Mouse (Mus musculus): ENCODE measurements around the gene Capn1. TPM values are rescaled to one million over a fixed set of nuclear protein-coding genes. Genes with fewer than 3 reads are reported as not detected.
A peak's percentile ranks its signal among the peaks of the same experiment; 100 is the strongest.

The Capn1 gene
- total RNA-seq, 2 experiments from 2014 or later = 20.8 to 23.1 TPM

DNA sequence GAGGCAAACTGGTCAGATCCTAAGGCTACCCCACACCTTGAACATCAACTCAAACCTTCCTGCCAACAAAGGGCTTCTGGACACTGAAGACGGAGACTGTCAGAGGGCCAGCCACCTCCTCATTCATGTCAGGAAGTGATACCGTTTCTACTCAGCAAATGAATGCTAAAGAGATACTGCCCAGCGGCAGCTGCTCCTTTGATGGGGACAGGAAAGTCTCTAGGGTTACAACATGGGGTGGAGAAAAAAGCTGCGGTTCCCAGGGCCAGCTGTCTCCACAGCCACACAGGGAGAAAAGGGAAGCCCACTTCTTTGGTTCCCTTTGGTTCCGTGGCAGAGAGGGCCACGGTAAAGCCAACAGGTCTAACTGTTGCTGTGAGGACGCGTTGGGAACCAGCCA, 71.6 kb downstream of the Capn1 start:
- intact Hi-C loops (cut with DNase I) = no loop called here
- TF ChIP-seq CTCF (IDR thresholded peaks at IDR 0.05) = no peak
- no peak for DNase-seq (ENCODE audit: extremely low spot score in 1 of 2, low spot score in 2 of 2)
- no peak overlapping the region for H3K4me3 ChIP-seq
- H3K27ac ChIP-seq = peak overlapping the region; percentile 36; the same call in 1 of the 2 replicates

- Histone ChIP-seq H3K4me3 (no peak overlapping the region), H3K27ac (no peak overlapping the region)
- intact Hi-C loops (cut with DNase I) = no loop called here
- no peak for DNase-seq (ENCODE audit: extremely low spot score in 1 of 2, low spot score in 2 of 2)
- TF ChIP-seq CTCF (IDR thresholded peaks at IDR 0.05) = no peak
Measured at GRCm38 (mm10) chr19:5943404-5943803, 72.3 kb downstream of the Capn1 start.

GRCm38 (mm10) chr19:5942581-5942980, 73.1 kb downstream of the Capn1 start:
- no peak for TF ChIP-seq CTCF (IDR thresholded peaks at IDR 0.05)
- no peak for DNase-seq (ENCODE audit: extremely low spot score in 1 of 2, low spot score in 2 of 2)
- intact Hi-C loops (cut with DNase I) = no loop called here
- no peak overlapping the region; the same call in 1 of the 2 replicates for H3K27ac ChIP-seq
- no peak overlapping the region for H3K4me3 ChIP-seq

DNA sequence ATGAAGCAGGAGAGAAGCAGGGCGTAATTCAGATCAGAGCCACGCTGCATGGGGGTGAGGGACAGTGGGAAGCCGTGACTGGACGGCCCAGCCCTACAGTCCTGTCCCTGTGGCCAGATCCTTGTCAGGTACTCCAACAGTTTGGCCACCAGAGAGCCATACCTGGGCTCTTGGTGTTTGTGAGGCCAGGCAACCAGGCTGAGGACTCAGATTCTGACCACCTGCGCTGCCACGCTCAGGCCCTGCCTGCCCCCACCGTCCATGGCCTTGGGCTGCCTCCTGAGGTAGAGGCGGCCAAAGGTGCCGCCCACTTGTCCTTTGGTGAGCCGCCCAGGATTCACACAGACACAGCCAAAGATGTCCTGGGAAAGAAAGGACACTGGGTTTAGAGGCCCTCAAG, 75.0 kb downstream of the Capn1 start:
- no peak overlapping the region for H3K4me3 ChIP-seq
- intact Hi-C loops (cut with DNase I) = no loop called here
- DNase-seq (ENCODE audit: extremely low spot score in 1 of 2, low spot score in 2 of 2) = no peak
- TF ChIP-seq CTCF (IDR thresholded peaks at IDR 0.05) = no peak
- no peak overlapping the region for H3K27ac ChIP-seq

- H3K27ac ChIP-seq = no peak overlapping the region
- no peak for TF ChIP-seq CTCF (IDR thresholded peaks at IDR 0.05)
- DNase-seq (ENCODE audit: extremely low spot score in 1 of 2, low spot score in 2 of 2) = no peak
- no peak overlapping the region for H3K4me3 ChIP-seq
- intact Hi-C loops (cut with DNase I) = no loop called here
Measured at GRCm38 (mm10) chr19:5940173-5940572, 75.5 kb downstream of the Capn1 start.

GRCm38 (mm10) chr19:5939715-5940114, 76.0 kb downstream of the Capn1 start:
- no peak overlapping the region for H3K4me3 ChIP-seq
- no peak overlapping the region for H3K27ac ChIP-seq
- DNase-seq (ENCODE audit: extremely low spot score in 1 of 2, low spot score in 2 of 2) = no peak
- intact Hi-C loops (cut with DNase I) = no loop called here
- TF ChIP-seq CTCF (IDR thresholded peaks at IDR 0.05) = no peak

Small RNAs within 50 kb of the gene (microRNA-seq; reads per million reads assigned to microRNA genes)
- gene Mir6988 = 2.2 to 2.7 reads per million in 2 experiments

Other genes starting within 250 kb of the Capn1 start
- gene Scyl1, start 244.5 kb downstream of the Capn1 start, total RNA-seq (2021) = 10 to 100 TPM; 92.0 to 98.0 TPM
- gene Frmd8, start 140.6 kb downstream of the Capn1 start, total RNA-seq (2021) = 10 to 100 TPM; 10.1 to 13.4 TPM
- gene Slc25a45, start 138.1 kb downstream of the Capn1 start, total RNA-seq (2021) = 1 to 10 TPM; 2.5 to 2.7 TPM
- 1 to 10 TPM; 4.3 to 4.7 TPM for gene Tigd3, start 121.7 kb downstream of the Capn1 start, total RNA-seq (2021)
- 100 to 1,000 TPM in 1 of 2 experiments, 10 to 100 TPM in 1; 94.8 to 100 TPM for gene Dpf2, start 102.9 kb downstream of the Capn1 start, total RNA-seq (2021)
- gene Cdc42ep2, start 91.1 kb downstream of the Capn1 start, total RNA-seq (2021) = 1 to 10 TPM; 4.7 to 4.9 TPM
- gene Pola2, start 51.7 kb downstream of the Capn1 start, total RNA-seq (2021) = 1 to 10 TPM; 5.0 to 6.4 TPM
- not detected for gene Slc22a20, start 29.8 kb downstream of the Capn1 start, total RNA-seq (2021)
- 10 to 100 TPM; 45.7 to 45.8 TPM for gene Syvn1, start 30.7 kb upstream of the Capn1 start, total RNA-seq (2021)
- gene Mrpl49, start 41.9 kb upstream of the Capn1 start, total RNA-seq (2021) = 10 to 100 TPM; 40.9 to 41.3 TPM
- 100 to 1,000 TPM; 663 to 678 TPM for gene Fau, start 41.9 kb upstream of the Capn1 start, total RNA-seq (2021)
- 10 to 100 TPM; 33.9 to 39.1 TPM for gene Znhit2, start 45.3 kb upstream of the Capn1 start, total RNA-seq (2021)
- gene Tm7sf2, start 52.5 kb upstream of the Capn1 start, total RNA-seq (2021) = 10 to 100 TPM; 26.9 to 30.4 TPM
- gene Vps51, start 61.3 kb upstream of the Capn1 start, total RNA-seq (2021) = 100 to 1,000 TPM in 1 of 2 experiments, 10 to 100 TPM in 1; 85.3 to 101 TPM
- not detected for gene Tmem262, start 64.1 kb upstream of the Capn1 start, total RNA-seq (2021)
- gene Gm28374, start 66.4 kb upstream of the Capn1 start, total RNA-seq (2021) = under 1 TPM in 1 of 2 experiments, not detected in 1; 0.54 TPM
- gene Zfpl1, start 69.1 kb upstream of the Capn1 start, total RNA-seq (2021) = 10 to 100 TPM; 41.8 to 45.8 TPM
- gene Cdca5, start 69.1 kb upstream of the Capn1 start, total RNA-seq (2021) = not detected
- gene AC131692.1, start 78.5 kb upstream of the Capn1 start, total RNA-seq (2021) = not detected
- gene Naaladl1, start 89.9 kb upstream of the Capn1 start, total RNA-seq (2021) = not detected
- 10 to 100 TPM; 19.3 to 22.4 TPM for gene Sac3d1, start 102.8 kb upstream of the Capn1 start, total RNA-seq (2021)
- 10 to 100 TPM; 41.9 to 43.1 TPM for gene Snx15, start 112.4 kb upstream of the Capn1 start, total RNA-seq (2021)
- gene Batf2, start 125.1 kb upstream of the Capn1 start, total RNA-seq (2021) = under 1 TPM; 0.26 to 0.84 TPM
- gene Arl2, start 125.7 kb upstream of the Capn1 start, total RNA-seq (2021) = 10 to 100 TPM; 74.2 to 82.3 TPM
- not detected for gene Majin, start 168.5 kb upstream of the Capn1 start, total RNA-seq (2021)
- gene Gpha2, start 210.5 kb upstream of the Capn1 start, total RNA-seq (2021) = not detected
- 100 to 1,000 TPM; 149 to 158 TPM for gene Ppp2r5b, start 220.0 kb upstream of the Capn1 start, total RNA-seq (2021)
- 10 to 100 TPM; 37.4 to 40.1 TPM for gene Atg2a, start 225.8 kb upstream of the Capn1 start, total RNA-seq (2021)